ENCODE assay signal across 19 mouse cellular contexts in the genomic region with DNA sequence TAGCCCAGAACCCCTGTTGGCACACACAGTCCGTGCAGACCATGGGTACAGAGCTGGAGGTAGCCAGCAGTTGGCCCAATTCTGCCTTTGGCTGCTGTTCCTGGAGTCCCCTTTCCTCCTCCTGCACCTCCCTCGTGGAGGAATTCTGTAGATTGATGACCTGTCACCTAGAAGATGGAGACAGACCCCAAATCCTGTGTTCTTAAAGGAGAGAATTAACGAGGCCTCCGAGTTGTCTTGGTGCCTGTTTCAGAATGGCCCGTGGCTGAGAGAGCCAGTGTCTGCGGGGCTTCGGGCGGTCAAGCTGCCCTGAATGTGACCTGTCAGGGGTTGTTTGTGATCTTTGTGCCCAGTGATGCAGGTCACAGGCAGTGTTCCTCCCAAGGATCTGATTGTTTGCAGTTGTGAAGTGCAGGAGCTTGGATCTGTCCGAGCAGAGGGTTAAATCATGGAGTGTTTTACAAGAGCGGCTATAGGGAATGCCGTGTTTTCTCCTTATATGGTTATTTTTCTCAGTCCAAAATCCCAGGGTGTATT.
DNase-seq lines count a peak whose midpoint lies in the region; ATAC-seq lines count a peak whose summit lies in the region.
"Had no signal": no experiment of that assay in that cellular context is flagged by ENCODE, and none has a peak within 500 bp of the region (broad histone marks: within the 10 kb centered on the region; RNA-seq: fewer than 3 reads in every experiment).

No protein-coding gene starts in this region.

- no peak overlapping the region for H3K4me3 ChIP-seq in kidney, embryonic 14.5 days (ENCODE audit: low read length)
- H3K4me3 ChIP-seq in intestine, embryonic 16.5 days (ENCODE audit: low read length), result no peak overlapping the region
- H3K4me3 ChIP-seq: embryonic facial prominence, embryonic 15.5 days; forebrain, embryonic 12.5 days; hindbrain, embryonic 15.5 days; left cerebral cortex, adult 2 months had no signal

- peak overlapping the region; percentile 68 for H3K27ac ChIP-seq in kidney, embryonic 14.5 days (ENCODE audit: low read depth, low read length)
- peak overlapping the region; percentile 57 for H3K27ac ChIP-seq in intestine, embryonic 16.5 days (ENCODE audit: low read length)
- H3K27ac ChIP-seq: embryonic facial prominence, embryonic 15.5 days; forebrain, embryonic 12.5 days; hindbrain, embryonic 15.5 days; left cerebral cortex, adult 2 months had no signal

- no peak for DNase-seq in kidney, postnatal 14 days
- peak; percentile 62 for DNase-seq in embryo, embryonic 10.5 days (ENCODE audit: low spot score)
- DNase-seq in retina, postnatal 1 day, result peak; percentile 19
- no peak for DNase-seq in layer of hippocampus, adult 8-10 months (ENCODE audit: low spot score in 2 of 2)
- DNase-seq in liver, result no peak
- DNase-seq: B cell, adult 2 months; heart, adult 18-20 months; spleen, adult 18-20 months; thymus, postnatal 4 days had no signal

- peaks cover 5% of the 10 kb centered on the region; the same call in 1 of the 2 replicates for H3K9me3 ChIP-seq in kidney, embryonic 14.5 days (ENCODE audit: control insufficient read depth, low read length)
- H3K9me3 ChIP-seq in intestine, embryonic 16.5 days (ENCODE audit: control insufficient read depth, low read length), result no peaks in the 10 kb centered on the region
- H3K9me3 ChIP-seq: embryonic facial prominence, embryonic 15.5 days; forebrain, embryonic 12.5 days; hindbrain, embryonic 15.5 days had no signal

- H3K27me3 ChIP-seq in kidney, embryonic 14.5 days (ENCODE audit: control insufficient read depth, insufficient read depth, low read length), result no peaks in the 10 kb centered on the region
- H3K27me3 ChIP-seq in intestine, embryonic 16.5 days (replicated peaks; ENCODE audit: control insufficient read depth, insufficient read depth, low read length), result no peaks in the 10 kb centered on the region
- H3K27me3 ChIP-seq: embryonic facial prominence, embryonic 15.5 days; forebrain, embryonic 12.5 days; hindbrain, embryonic 15.5 days; Patski had no signal

- ATAC-seq in kidney, embryonic 14.5 days (ENCODE audit: low FRiP score, low TSS enrichment), result peak; percentile 80
- ATAC-seq in intestine, embryonic 16.5 days, result 0 out of 2 replicates have a peak, but pooled peaks have one; percentile 9
- no peak for ATAC-seq in activated CD4-positive, CD25-positive, alpha-beta regulatory T cell, adult 4 months
- ATAC-seq: lung, postnatal 0 days; Patski had no signal

- H3K4me2 ChIP-seq in kidney, embryonic 14.5 days (replicated peaks; ENCODE audit: low read depth, low read length), result no peak overlapping the region
- H3K4me2 ChIP-seq in intestine, embryonic 16.5 days (ENCODE audit: low read depth, low read length), result no peak overlapping the region
- H3K4me2 ChIP-seq: embryonic facial prominence, embryonic 15.5 days; forebrain, embryonic 12.5 days; hindbrain, embryonic 15.5 days; liver, embryonic 11.5 days had no signal

- WGBS in kidney, embryonic 14.5 days, result 15% methylated on average over 11 of the region's 11 CpGs
- WGBS in intestine, embryonic 16.5 days, result 30% methylated on average over 11 of the region's 11 CpGs

- no peaks in the 10 kb centered on the region for H3K36me3 ChIP-seq in kidney, embryonic 14.5 days (ENCODE audit: control insufficient read depth, insufficient read depth, low read length)
- H3K36me3 ChIP-seq in intestine, embryonic 16.5 days (ENCODE audit: control insufficient read depth, insufficient read depth, low read length), result no peaks in the 10 kb centered on the region
- H3K36me3 ChIP-seq: embryonic facial prominence, embryonic 15.5 days; forebrain, embryonic 12.5 days; hindbrain, embryonic 15.5 days had no signal

- no peak overlapping the region for H3K9ac ChIP-seq in kidney, embryonic 14.5 days (ENCODE audit: low read depth, low read length)
- no peak overlapping the region for H3K9ac ChIP-seq in intestine, embryonic 16.5 days (ENCODE audit: low read depth, low read length)
- H3K9ac ChIP-seq: embryonic facial prominence, embryonic 15.5 days; forebrain, embryonic 12.5 days; hindbrain, embryonic 15.5 days had no signal

- peaks cover 10% of the 10 kb centered on the region; the same call in 1 of the 2 replicates for H3K4me1 ChIP-seq in kidney, embryonic 14.5 days (ENCODE audit: control insufficient read depth, insufficient read depth, low read length)
- no peaks in the 10 kb centered on the region for H3K4me1 ChIP-seq in intestine, embryonic 16.5 days (ENCODE audit: control insufficient read depth, insufficient read depth, low read length)
- H3K4me1 ChIP-seq: embryonic facial prominence, embryonic 15.5 days; forebrain, embryonic 12.5 days had no signal

Comparison
In these comparisons a context has a peak if more than half of its experiments do, and no peak if none do; other contexts are left out.
1. DNase-seq: peak in embryo, embryonic 10.5 days (single experiment) and retina, postnatal 1 day (single experiment); none in kidney, postnatal 14 days (single experiment), layer of hippocampus, adult 8-10 months (0 of 2) and liver (single experiment).